Mouse (Mus musculus) heart, embryonic 11.5 days (tissue): ENCODE results near the gene Acbd6. TPM values are rescaled to one million over a fixed set of nuclear protein-coding genes. Genes with fewer than 3 reads are reported as not detected.

Experiments used
- ATAC-seq: fragments of 200-750 bp; cut with Nextera tagmentation; replicated peaks from 2 replicates; pipeline ENCODE4 v1.8.0; 2017; ENCODE audit warnings: moderate library complexity; ENCODE audit not compliant: insufficient number of reproducible peaks, low FRiP score, low TSS enrichment
- H3K27ac ChIP-seq: fragments of 300-500 bp; sonication (generic); 2 replicates; pipeline ENCODE4 v1.5.1; 2014; ENCODE audit warnings: mild to moderate bottlenecking, low read depth, low read length
- H3K27me3 ChIP-seq: fragments of 300-500 bp; sonication (generic); 2 replicates; pipeline ENCODE4 v1.6.1; 2014; ENCODE audit warnings: mild to moderate bottlenecking, low read length, mixed read lengths; ENCODE audit not compliant: control insufficient read depth, insufficient read depth
- H3K36me3 ChIP-seq: fragments of 300-500 bp; sonication (generic); 2 replicates; pipeline ENCODE4 v1.6.1; 2014; ENCODE audit warnings: mild to moderate bottlenecking, low read length, moderate library complexity, mixed read lengths; ENCODE audit not compliant: control insufficient read depth, insufficient read depth
- H3K4me1 ChIP-seq: fragments of 300-500 bp; sonication (generic); 2 replicates; pipeline ENCODE4 v1.6.1; 2014; ENCODE audit warnings: low read length; ENCODE audit not compliant: control insufficient read depth, insufficient read depth
- H3K4me2 ChIP-seq: fragments of 300-500 bp; sonication (generic); 2 replicates; pipeline ENCODE4 v1.6.1; 2014; ENCODE audit warnings: mild to moderate bottlenecking, moderate library complexity
- H3K4me3 ChIP-seq: fragments of 300-500 bp; sonication (generic); 2 replicates; pipeline ENCODE4 v1.5.1; 2014; ENCODE audit warnings: low read depth, low read length
- H3K9ac ChIP-seq: fragments of 300-500 bp; sonication (generic); 2 replicates; pipeline ENCODE4 v1.6.1; 2014; ENCODE audit warnings: mild to moderate bottlenecking, low read depth, low read length, moderate library complexity
- H3K9me3 ChIP-seq: fragments of 300-500 bp; sonication (generic); replicated peaks from 2 replicates; pipeline ENCODE4 v1.6.1; 2016; ENCODE audit warnings: low read length; ENCODE audit not compliant: control insufficient read depth
- WGBS: fragments of 180-500 bp; shearing (Covaris S2); extraction: QIAGEN DNeasy Blood & Tissue Kit; methylation state at CpG from one replicate; pipeline ENCODE4 v1.1.7; 2014; ENCODE audit not compliant: insufficient replicate concordance; 5-methylcytosine and 5-hydroxymethylcytosine counted together
- polyA plus RNA-seq: library from polyadenylated mRNA; unstranded; fragments of >200 nt; fragmentation: Nextera tagmentation; extraction: Ambion mirVana; gene quantifications from 2 replicates; pipeline ENCODE4 v1.2.1, GENCODE M21; 2014

The Acbd6 gene
- polyA plus RNA-seq, 1 experiment from 2014 or later = 56.4 TPM

DNA sequence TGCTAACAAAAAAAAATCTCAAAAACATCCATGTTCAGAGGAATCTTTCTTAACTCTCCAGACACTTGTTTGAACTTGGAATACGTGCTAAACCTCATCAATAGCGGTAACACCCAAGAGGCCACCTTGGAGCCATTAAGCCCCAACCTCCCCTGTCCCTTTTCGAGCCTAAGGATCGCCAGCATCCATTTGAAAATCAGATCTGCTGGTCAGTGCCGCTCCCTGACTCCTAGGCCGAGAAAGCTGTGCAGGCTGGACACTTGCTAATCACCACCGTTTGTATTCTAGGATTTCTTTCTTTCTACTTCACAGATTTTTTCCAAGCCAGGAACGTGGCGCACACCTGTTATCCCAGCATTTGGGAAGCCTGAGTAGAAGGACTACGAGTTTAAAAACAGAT lies 169.9 kb downstream of the Acbd6 start:
- Histone ChIP-seq H3K9ac (no peak overlapping the region), H3K4me2 (no peak overlapping the region), H3K27me3 (peaks cover 74% of the 10 kb centered on the region), H3K9me3 (no peaks in the 10 kb centered on the region), H3K4me3 (no peak overlapping the region), H3K4me1 (no peaks in the 10 kb centered on the region), H3K27ac (no peak overlapping the region), H3K36me3 (no peaks in the 10 kb centered on the region)
- WGBS = 35% methylated on average over 10 of the region's 10 CpGs
- no peak for ATAC-seq

DNA sequence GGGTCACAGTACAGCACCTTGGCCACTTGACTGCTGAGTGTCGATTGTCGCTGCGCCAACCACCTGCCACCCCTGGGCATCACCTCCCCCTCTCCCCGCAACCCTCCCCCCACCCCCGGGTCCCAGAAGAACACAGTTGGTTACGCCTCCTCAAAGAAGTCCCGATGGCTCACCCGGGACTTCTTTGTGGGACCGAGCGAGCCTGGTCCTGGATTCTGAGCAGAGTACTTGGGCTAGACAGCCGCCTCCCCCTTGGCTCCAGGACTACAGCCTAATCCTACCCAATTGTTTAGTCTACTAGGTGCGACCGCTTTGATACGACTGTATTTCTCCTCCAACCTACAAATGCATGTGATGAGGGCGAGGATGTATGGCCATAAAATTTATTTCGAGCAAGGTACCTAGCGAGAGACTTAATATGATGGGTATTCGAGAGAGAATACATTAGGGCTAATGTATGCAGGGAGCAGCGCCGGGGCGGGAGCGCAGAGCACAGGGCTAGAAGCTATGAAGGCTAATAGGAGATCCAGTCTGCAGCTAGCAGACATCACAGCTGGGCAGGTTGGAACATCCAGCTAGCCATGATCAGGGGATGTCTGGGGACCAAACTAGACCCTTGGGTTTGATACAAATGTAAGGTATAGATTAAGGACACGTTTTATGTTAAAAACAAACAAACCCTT lies 171.3 kb downstream of the Acbd6 start:
- no peaks in the 10 kb centered on the region for H3K4me1 ChIP-seq
- no peak overlapping the region for H3K27ac ChIP-seq
- no peak overlapping the region for H3K4me3 ChIP-seq
- no peaks in the 10 kb centered on the region for H3K36me3 ChIP-seq
- no peak overlapping the region for H3K4me2 ChIP-seq
- WGBS = 6% methylated on average over 23 of the region's 23 CpGs
- no peaks in the 10 kb centered on the region for H3K9me3 ChIP-seq
- no peak for ATAC-seq
- no peak overlapping the region for H3K9ac ChIP-seq
- peaks cover 73% of the 10 kb centered on the region for H3K27me3 ChIP-seq

DNA sequence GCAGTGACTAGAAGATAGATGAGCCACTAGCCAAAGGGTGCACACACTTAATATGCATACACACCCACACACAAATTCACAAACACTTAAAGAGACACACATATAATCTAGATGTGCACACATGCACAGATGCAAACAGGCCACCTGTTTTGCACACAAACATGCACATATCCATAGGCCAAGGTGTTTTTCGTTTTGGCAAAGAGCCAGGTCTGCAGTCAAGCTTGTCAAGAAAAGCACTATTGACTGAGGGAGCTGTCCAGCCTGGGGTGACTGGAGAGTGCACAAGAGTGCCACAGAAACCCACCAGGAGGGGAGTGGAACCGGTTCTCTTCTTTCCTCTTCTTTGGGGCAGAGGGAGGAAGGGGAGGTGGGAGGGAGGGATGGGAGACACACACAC lies 173.2 kb downstream of the Acbd6 start:
- H3K4me2 ChIP-seq = no peak overlapping the region
- H3K4me3 ChIP-seq = no peak overlapping the region
- H3K36me3 ChIP-seq = no peaks in the 10 kb centered on the region
- 3% methylated on average over 2 of the region's 2 CpGs for WGBS
- H3K27ac ChIP-seq = no peak overlapping the region
- ATAC-seq = no peak
- H3K9me3 ChIP-seq = no peaks in the 10 kb centered on the region
- H3K9ac ChIP-seq = no peak overlapping the region
- peaks cover 84% of the 10 kb centered on the region for H3K27me3 ChIP-seq
- no peaks in the 10 kb centered on the region for H3K4me1 ChIP-seq

DNA sequence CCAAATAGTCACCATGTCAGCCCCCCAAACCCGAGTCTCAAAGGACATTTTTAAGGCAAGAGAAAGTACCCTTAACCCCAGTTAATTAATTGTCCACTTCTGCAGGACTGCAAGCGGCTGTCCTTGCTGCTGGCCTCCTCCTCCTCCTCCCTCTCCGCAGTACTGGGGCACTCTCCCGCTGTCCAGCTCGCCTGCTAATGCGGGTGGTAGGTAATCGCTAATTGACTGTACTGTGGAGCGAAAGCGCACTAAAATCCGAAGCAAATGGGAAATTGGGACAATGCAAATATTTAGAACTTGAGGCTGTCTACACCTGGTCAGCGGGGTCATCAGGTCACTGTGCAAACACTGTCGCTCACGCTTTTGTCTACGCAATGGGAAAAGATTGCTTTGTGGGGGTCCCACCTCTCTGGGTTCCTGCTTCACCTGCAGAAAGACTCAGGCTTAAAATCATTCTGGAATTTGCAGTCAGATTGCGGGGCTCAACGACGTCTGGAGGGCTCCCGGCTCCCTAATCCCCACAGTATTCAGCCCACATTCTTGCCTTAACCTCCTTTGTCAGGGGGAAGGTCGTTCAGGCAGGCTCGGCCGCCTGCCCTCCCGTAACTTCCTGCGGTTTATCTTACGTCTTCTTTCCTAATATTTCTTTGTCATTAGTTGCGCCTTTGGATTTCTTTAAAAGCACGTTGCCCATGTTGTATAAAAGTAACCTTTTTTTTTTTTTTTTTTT lies 178.3 kb downstream of the Acbd6 start:
- Histone ChIP-seq H3K27me3 (peaks cover 96% of the 10 kb centered on the region), H3K9ac (no peak overlapping the region)

DNA sequence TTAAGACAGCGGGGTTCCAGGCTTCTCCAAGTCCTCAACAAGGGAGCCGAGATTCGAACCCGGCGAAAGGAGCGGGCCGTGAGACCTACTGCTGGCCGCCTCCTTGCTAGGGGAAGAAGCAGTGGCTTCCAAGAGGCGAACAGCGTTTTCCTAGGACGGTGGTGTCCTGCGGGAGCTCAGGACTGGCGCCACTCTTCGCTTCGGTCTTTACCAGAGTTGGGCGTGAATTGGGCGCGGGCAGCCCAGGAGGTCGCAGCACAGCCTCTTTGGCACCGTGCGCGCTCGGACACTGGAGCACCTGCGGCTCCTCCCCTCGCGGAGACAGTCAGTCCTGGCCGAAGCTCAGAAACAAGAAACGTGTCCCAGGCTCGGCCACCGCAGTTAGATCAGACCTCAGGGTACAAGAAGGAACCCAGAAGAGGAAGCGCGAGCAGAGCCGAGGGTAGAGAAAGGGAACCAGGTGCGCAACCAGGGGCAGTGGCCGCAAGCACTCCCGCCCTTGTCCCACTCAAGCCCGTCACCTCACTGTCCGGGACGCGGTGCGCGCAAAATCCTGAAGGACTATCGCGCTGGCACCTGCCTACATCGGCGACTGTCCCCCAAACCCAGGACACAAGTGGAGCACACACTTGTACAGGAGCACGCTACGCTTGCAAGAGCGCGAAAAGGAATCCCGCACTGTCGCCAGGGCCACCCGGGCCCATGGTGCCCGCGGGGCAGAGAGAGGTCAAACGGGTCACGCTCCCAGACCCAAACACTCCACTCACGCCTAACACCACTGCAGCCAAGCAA lies 179.3 kb downstream of the Acbd6 start:
- Histone ChIP-seq H3K4me1 (peaks cover 12% of the 10 kb centered on the region), H3K4me2 (peak overlapping the region; percentile 34), H3K27me3 (peaks cover 96% of the 10 kb centered on the region), H3K9me3 (no peaks in the 10 kb centered on the region), H3K36me3 (no peaks in the 10 kb centered on the region), H3K27ac (no peak overlapping the region), H3K9ac (no peak overlapping the region), H3K4me3 (0 out of 2 replicates have a peak overlapping the region, but pooled peaks have one; percentile 4)
- no peak for ATAC-seq
- WGBS = 1% methylated on average over 58 of the region's 58 CpGs

More for the DNA sequence above, 178.3 kb downstream of the Acbd6 start:
- H3K4me3 ChIP-seq = no peak overlapping the region
- 1% methylated on average over 26 of the region's 26 CpGs for WGBS
- H3K4me1 ChIP-seq = peaks cover 6% of the 10 kb centered on the region; the same call in 1 of the 2 replicates
- no peaks in the 10 kb centered on the region for H3K9me3 ChIP-seq
- no peak for ATAC-seq
- H3K4me2 ChIP-seq = no peak overlapping the region
- no peaks in the 10 kb centered on the region for H3K36me3 ChIP-seq
- H3K27ac ChIP-seq = no peak overlapping the region

DNA sequence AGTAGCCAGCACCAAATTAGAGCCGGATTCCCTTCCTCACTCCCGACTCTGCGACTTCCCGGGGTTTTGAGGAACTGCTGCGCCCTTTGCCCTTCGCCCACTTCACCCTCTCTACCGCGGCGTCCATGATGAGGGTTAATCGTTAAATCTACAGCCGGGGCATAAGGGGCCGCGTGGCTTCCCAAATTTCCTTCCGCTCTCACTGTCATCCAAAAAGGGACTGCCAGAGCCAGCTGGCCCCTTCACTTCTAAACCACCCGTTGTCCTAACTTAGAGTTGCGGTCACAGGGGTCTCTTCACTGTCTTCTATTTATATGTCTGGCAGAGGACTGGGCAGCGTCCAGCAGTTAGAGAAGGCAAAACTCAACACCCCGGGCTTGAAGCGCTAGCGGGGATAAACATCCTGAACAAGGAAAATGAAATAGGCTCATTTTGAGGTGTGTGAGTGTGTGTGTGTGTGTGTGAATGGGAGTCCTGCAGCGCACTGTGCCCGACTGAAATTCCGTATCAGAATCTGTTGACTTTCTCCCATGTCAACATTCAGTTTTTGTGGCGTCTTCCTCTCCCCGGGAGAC lies 180.0 kb downstream of the Acbd6 start:
- peaks cover 96% of the 10 kb centered on the region for H3K27me3 ChIP-seq
- 0 out of 2 replicates have a peak overlapping the region, but pooled peaks have one; percentile 4 for H3K4me3 ChIP-seq
- no peaks in the 10 kb centered on the region for H3K9me3 ChIP-seq
- H3K27ac ChIP-seq = no peak overlapping the region
- no peak overlapping the region for H3K9ac ChIP-seq
- no peaks in the 10 kb centered on the region for H3K36me3 ChIP-seq
- ATAC-seq = no peak
- H3K4me1 ChIP-seq = peaks cover 12% of the 10 kb centered on the region
- WGBS = under 1% methylated on average over 25 of the region's 25 CpGs
- peak overlapping the region; percentile 34; the same call in 1 of the 2 replicates for H3K4me2 ChIP-seq

Other genes with a start within 250 kb of the Acbd6 start
- 5.9 and 10.1 TPM in 2 replicates for gene Xpr1, start 140.7 kb upstream of the Acbd6 start, polyA plus RNA-seq
- not detected in 2 replicates for gene Lhx4, start 193.6 kb downstream of the Acbd6 start, polyA plus RNA-seq